Mouse (Mus musculus) lung, postnatal 0 days (tissue): ENCODE measurements at regions not wholly inside any gene's neighbourhood (a gene's known extent, or its start where the extent isn't known, plus 50 kb on each side); places are given as distances from the start of the nearest gene placed in this dataset.

Experiments
- CTCF ChIP-seq: IDR thresholded peaks from 2 replicates; pipeline ENCODE4 v1.5.1; 2016; ENCODE audit warnings: antibody characterized with exemption, mild to moderate bottlenecking
- EP300 ChIP-seq: IDR thresholded peaks from 2 replicates; pipeline ENCODE4 v1.6.1; 2016; ENCODE audit warnings: antibody characterized with exemption, mild to moderate bottlenecking, control low read depth

DNA sequence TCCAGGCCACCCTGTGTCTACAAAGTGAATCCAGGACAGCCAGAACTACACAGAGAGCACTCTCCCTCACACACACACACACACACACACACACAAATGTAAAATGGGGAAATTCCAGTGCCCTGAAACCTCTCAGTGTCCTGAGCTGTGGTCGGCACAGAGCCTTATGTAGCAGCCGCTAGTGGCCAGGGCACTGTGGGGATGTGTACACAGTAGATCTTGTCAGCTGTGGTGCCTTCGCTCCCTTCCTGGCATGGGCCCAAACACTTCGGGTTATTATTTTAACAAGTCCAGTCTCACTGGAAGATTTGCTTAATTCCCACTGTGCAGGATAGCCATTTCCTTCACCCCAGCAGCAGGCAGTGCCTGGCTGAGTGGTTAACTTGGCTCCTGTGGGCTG lies 81.5 kb downstream of the Ephb3 start:
- no peak for TF ChIP-seq EP300
- no peak; the same call in 1 of the 2 replicates for TF ChIP-seq CTCF
